Mouse (Mus musculus): ENCODE data around the gene Slc2a8. TPM values are rescaled to one million over a fixed set of nuclear protein-coding genes. Genes with fewer than 3 reads are reported as not detected.
A peak's percentile ranks its signal among the peaks of the same experiment; 100 is the strongest.

The Slc2a8 gene
- polyA plus RNA-seq, 2 experiments, result 4.9 to 5.1 TPM

DNA sequence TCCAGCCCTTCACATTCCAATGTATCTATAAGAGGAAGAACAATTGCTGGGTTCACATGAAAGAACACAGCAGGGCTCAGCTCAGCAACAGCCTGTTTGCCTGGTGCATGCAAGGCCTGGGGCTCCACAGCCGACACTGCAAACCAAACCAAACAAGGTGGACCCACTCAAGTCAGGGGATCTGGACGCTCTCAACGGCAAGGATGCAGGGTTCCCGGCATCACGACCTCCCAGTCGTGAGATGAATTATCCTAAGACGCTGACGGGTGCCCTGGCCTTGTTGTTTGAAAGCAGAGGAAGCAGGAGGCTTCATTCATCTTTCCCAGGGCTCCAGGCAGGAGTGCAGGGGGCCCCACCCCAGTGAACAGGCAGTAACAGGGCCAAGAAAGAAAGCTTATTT is 4.0 kb upstream of the Slc2a8 start:
- Histone ChIP-seq H3K4me1 (replicated peaks; ENCODE audit: control insufficient read depth in 2 of 2, insufficient read depth in 2 of 2, low read length in 1 of 2) (peaks cover 1 to 10% of the 10 kb centered on the region in 2 experiments; a peak in 3 of 4 replicates), H3K4me2 (ENCODE audit: low read depth) (no peak overlapping the region), H3K27me3 (ENCODE audit: control insufficient read depth, insufficient read depth, low read length) (no peaks in the 10 kb centered on the region), H3K36me3 (replicated peaks; ENCODE audit: control insufficient read depth, insufficient read depth, low read depth) (no peaks in the 10 kb centered on the region), H3K4me3 (ENCODE audit: insufficient read depth in 1 of 2, low read depth in 2 of 2, low read length in 2 of 2) (no peak overlapping the region), H3K9me3 (ENCODE audit: control insufficient read depth, low read length) (no peaks in the 10 kb centered on the region), H3K9ac (replicated peaks) (no peak overlapping the region), H3K27ac (no peak overlapping the region)
- 62% methylated on average over 8 of the region's 8 CpGs for WGBS (ENCODE audit: insufficient replicate concordance)
- TF ChIP-seq EP300 (IDR thresholded peaks at IDR 0.05; ENCODE audit: low read depth) (no peak), CTCF (IDR thresholded peaks at IDR 0.05; ENCODE audit: low read depth) (no peak)
- ATAC-seq (ENCODE audit: insufficient read depth) (no peak), DNase-seq (ENCODE audit: low read depth in 3 of 3, low spot score in 3 of 3) (no peak)

DNA sequence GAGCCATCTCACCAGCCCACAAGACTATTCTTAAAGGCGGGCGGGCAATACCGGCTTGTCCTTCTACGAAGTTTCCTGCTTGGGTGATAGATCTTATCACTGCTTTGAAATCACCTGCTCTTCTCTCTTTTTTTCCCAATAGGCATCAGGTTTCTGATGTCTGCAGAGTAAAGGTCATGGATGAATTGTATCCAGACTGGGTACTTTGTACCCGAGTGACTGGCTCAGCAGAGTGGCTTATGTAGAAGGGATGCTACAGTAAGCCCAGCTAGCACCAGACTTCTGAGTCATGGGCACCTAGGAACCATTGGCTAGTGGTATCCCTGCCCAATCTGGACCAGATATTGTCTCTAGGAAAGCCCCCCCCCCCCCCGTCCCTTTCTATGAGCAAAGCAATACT is 1.7 kb upstream of the Slc2a8 start:
- no peak overlapping the region for H3K4me2 ChIP-seq (ENCODE audit: low read depth)
- WGBS (ENCODE audit: insufficient replicate concordance), result 34% methylated on average over 6 of the region's 6 CpGs

GRCm38 (mm10) chr2:32982700-32983099 is 817 bp upstream of the Slc2a8 start:
- H3K4me2 ChIP-seq (ENCODE audit: low read depth), result peak overlapping the region; percentile 74
- H3K36me3 ChIP-seq (replicated peaks; ENCODE audit: control insufficient read depth, insufficient read depth, low read depth), result no peaks in the 10 kb centered on the region
- no peak overlapping the region for H3K27ac ChIP-seq
- DNase-seq (ENCODE audit: low read depth in 3 of 3, low spot score in 3 of 3), result no peak
- peak overlapping the region; percentile 64 to 73 for H3K4me3 ChIP-seq (ENCODE audit: insufficient read depth in 1 of 2, low read depth in 2 of 2, low read length in 2 of 2)
- ATAC-seq (ENCODE audit: insufficient read depth), result no peak
- H3K27me3 ChIP-seq (ENCODE audit: control insufficient read depth, insufficient read depth, low read length), result no peaks in the 10 kb centered on the region
- peak overlapping the region; percentile 60 for H3K9ac ChIP-seq (replicated peaks)
- peaks cover 6 to 30% of the 10 kb centered on the region in 2 experiments for H3K4me1 ChIP-seq (replicated peaks; ENCODE audit: control insufficient read depth in 2 of 2, insufficient read depth in 2 of 2, low read length in 1 of 2)
- no peak for TF ChIP-seq EP300 (IDR thresholded peaks at IDR 0.05; ENCODE audit: low read depth)
- 9% methylated on average over 4 of the region's 4 CpGs for WGBS (ENCODE audit: insufficient replicate concordance)
- no peaks in the 10 kb centered on the region for H3K9me3 ChIP-seq (ENCODE audit: control insufficient read depth, low read length)

More for the DNA sequence above, 1.7 kb upstream of the Slc2a8 start:
- Histone ChIP-seq H3K4me3 (ENCODE audit: insufficient read depth in 1 of 2, low read depth in 2 of 2, low read length in 2 of 2) (no peak overlapping the region), H3K36me3 (replicated peaks; ENCODE audit: control insufficient read depth, insufficient read depth, low read depth) (no peaks in the 10 kb centered on the region), H3K9ac (replicated peaks) (no peak overlapping the region), H3K4me1 (replicated peaks; ENCODE audit: control insufficient read depth in 2 of 2, insufficient read depth in 2 of 2, low read length in 1 of 2) (peaks cover 3 to 21% of the 10 kb centered on the region in 2 experiments), H3K27me3 (ENCODE audit: control insufficient read depth, insufficient read depth, low read length) (no peaks in the 10 kb centered on the region), H3K9me3 (ENCODE audit: control insufficient read depth, low read length) (no peaks in the 10 kb centered on the region), H3K27ac (no peak overlapping the region)
- DNase-seq (ENCODE audit: low read depth in 3 of 3, low spot score in 3 of 3) (no peak), ATAC-seq (ENCODE audit: insufficient read depth) (no peak)
- TF ChIP-seq EP300 (IDR thresholded peaks at IDR 0.05; ENCODE audit: low read depth), result no peak
- TF ChIP-seq CTCF (IDR thresholded peaks at IDR 0.05; ENCODE audit: low read depth), result no peak

DNA sequence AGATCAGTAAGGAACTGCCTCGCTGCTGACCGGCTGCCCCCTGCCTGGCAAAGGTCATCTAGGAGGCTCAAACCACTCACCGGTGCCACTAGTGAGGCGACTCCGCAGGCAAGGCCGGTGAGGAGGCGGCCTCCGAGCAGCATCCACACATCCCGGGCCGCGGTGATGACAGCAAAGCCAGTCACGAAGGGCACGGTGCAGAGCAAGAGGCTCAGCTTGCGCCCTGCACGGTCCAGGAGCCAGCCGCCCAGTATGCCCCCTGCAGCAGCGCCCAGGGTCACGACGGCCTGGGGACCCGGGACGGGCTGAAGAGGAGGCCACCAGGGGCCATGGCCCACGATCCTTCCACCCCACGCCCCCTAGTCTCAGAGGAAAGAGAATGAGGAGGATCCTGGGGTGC is 602 bp downstream of the Slc2a8 start:
- Histone ChIP-seq H3K4me3 (ENCODE audit: insufficient read depth in 1 of 2, low read depth in 2 of 2, low read length in 2 of 2) (peak overlapping the region; percentile 64 to 73), H3K9ac (replicated peaks) (peak overlapping the region; percentile 60), H3K9me3 (ENCODE audit: control insufficient read depth, low read length) (no peaks in the 10 kb centered on the region), H3K4me1 (replicated peaks; ENCODE audit: control insufficient read depth in 2 of 2, insufficient read depth in 2 of 2, low read length in 1 of 2) (peaks cover 6 to 30% of the 10 kb centered on the region in 2 experiments), H3K36me3 (replicated peaks; ENCODE audit: control insufficient read depth, insufficient read depth, low read depth) (no peaks in the 10 kb centered on the region), H3K27me3 (ENCODE audit: control insufficient read depth, insufficient read depth, low read length) (no peaks in the 10 kb centered on the region), H3K4me2 (ENCODE audit: low read depth) (peak overlapping the region; percentile 74), H3K27ac (no peak overlapping the region)
- DNase-seq (ENCODE audit: low read depth in 3 of 3, low spot score in 3 of 3) (no peak), ATAC-seq (ENCODE audit: insufficient read depth) (peak; percentile 42)
- WGBS (ENCODE audit: insufficient replicate concordance), result 2% methylated on average over 23 of the region's 23 CpGs
- 0 out of 2 replicates have a peak, but pooled peaks have one; percentile 7 for TF ChIP-seq CTCF (IDR thresholded peaks at IDR 0.05; ENCODE audit: low read depth)
- TF ChIP-seq EP300 (IDR thresholded peaks at IDR 0.05; ENCODE audit: low read depth), result no peak

GRCm38 (mm10) chr2:32979675-32980074 is 2.2 kb downstream of the Slc2a8 start:
- Histone ChIP-seq H3K4me3 (ENCODE audit: insufficient read depth in 1 of 2, low read depth in 2 of 2, low read length in 2 of 2) (no peak overlapping the region), H3K27ac (no peak overlapping the region), H3K4me1 (replicated peaks; ENCODE audit: control insufficient read depth in 2 of 2, insufficient read depth in 2 of 2, low read length in 1 of 2) (peaks cover 6 to 30% of the 10 kb centered on the region in 2 experiments), H3K9me3 (ENCODE audit: control insufficient read depth, low read length) (no peaks in the 10 kb centered on the region), H3K9ac (replicated peaks) (no peak overlapping the region), H3K36me3 (replicated peaks; ENCODE audit: control insufficient read depth, insufficient read depth, low read depth) (no peaks in the 10 kb centered on the region), H3K4me2 (ENCODE audit: low read depth) (no peak overlapping the region), H3K27me3 (ENCODE audit: control insufficient read depth, insufficient read depth, low read length) (no peaks in the 10 kb centered on the region)
- 76% methylated on average over 7 of the region's 7 CpGs for WGBS (ENCODE audit: insufficient replicate concordance)
- ATAC-seq (ENCODE audit: insufficient read depth), result no peak
- DNase-seq (ENCODE audit: low read depth in 3 of 3, low spot score in 3 of 3), result no peak
- TF ChIP-seq CTCF (IDR thresholded peaks at IDR 0.05; ENCODE audit: low read depth) (no peak), EP300 (IDR thresholded peaks at IDR 0.05; ENCODE audit: low read depth) (no peak)
